Mouse (Mus musculus) heart, adult 10 weeks (tissue): Measurements from ENCODE around the gene 1700029P11Rik. TPM values are rescaled to one million over a fixed set of nuclear protein-coding genes. Genes with fewer than 3 reads are reported as not detected.

Experiments used
- polyA plus RNA-seq: library from polyadenylated mRNA; stranded (reverse); fragments of 350-450 nt; fragmentation: Illumina TruSeq; extraction: RNeasy Lipid Tissue Mini Kit (QIAGEN cat#74804); gene quantifications from one replicate; pipeline ENCODE4 v1.2.3, GENCODE M21; 2014; ENCODE audit warnings: low read depth, low replicate concordance

Gene 1700029P11Rik
- not detected for polyA plus RNA-seq

GRCm38 (mm10) chr15:81980321-81980720, at the start of gene 1700029P11Rik:
Gene 1700029P11Rik (plus strand): TSS chr15:81980540.

GRCm38 (mm10) chr15:81936679-81937078, 43.7 kb upstream of the 1700029P11Rik start, which contains the start of gene Csdc2:
Gene Csdc2 (plus strand): TSS chr15:81936759.

GRCm38 (mm10) chr15:81960171-81961077, 19.9 kb upstream of the 1700029P11Rik start, which contains the start of gene Pmm1:
Gene Pmm1 (minus strand): TSS chr15:81960930.

GRCm38 (mm10) chr15:81987646-81988045, 7.3 kb downstream of the 1700029P11Rik start, which contains the start of gene Xrcc6:
Gene Xrcc6 (plus strand): TSS chr15:81987835.

Other genes with a start within 250 kb of the 1700029P11Rik start
- gene Zc3h7b, start 235.5 kb upstream of the 1700029P11Rik start, polyA plus RNA-seq = 45.5 TPM
- 20.9 TPM for gene Rangap1, start 235.0 kb upstream of the 1700029P11Rik start, polyA plus RNA-seq
- gene Tef, start 178.1 kb upstream of the 1700029P11Rik start, polyA plus RNA-seq = 84.7 TPM
- gene Tob2, start 121.7 kb upstream of the 1700029P11Rik start, polyA plus RNA-seq = 36.4 TPM
- gene Phf5a, start 108.6 kb upstream of the 1700029P11Rik start, polyA plus RNA-seq = 40.3 TPM
- 2,087 TPM for gene Aco2, start 108.2 kb upstream of the 1700029P11Rik start, polyA plus RNA-seq
- gene Polr3h, start 54.3 kb upstream of the 1700029P11Rik start, polyA plus RNA-seq = 11.3 TPM
- gene Csdc2, start 43.8 kb upstream of the 1700029P11Rik start, polyA plus RNA-seq = 91.9 TPM
- 34.2 TPM for gene Pmm1, start 19.6 kb upstream of the 1700029P11Rik start, polyA plus RNA-seq
- 34.2 TPM for gene Xrcc6, start 7.3 kb downstream of the 1700029P11Rik start, polyA plus RNA-seq
- 18.6 TPM for gene Desi1, start 53.3 kb downstream of the 1700029P11Rik start, polyA plus RNA-seq
- gene Snu13, start 67.1 kb downstream of the 1700029P11Rik start, polyA plus RNA-seq = 85.5 TPM
- gene 4930407I10Rik, start 78.6 kb downstream of the 1700029P11Rik start, polyA plus RNA-seq = not detected
- not detected for gene Mei1, start 89.5 kb downstream of the 1700029P11Rik start, polyA plus RNA-seq
- 9.0 TPM for gene Ccdc134, start 147.4 kb downstream of the 1700029P11Rik start, polyA plus RNA-seq
- gene Srebf2, start 166.6 kb downstream of the 1700029P11Rik start, polyA plus RNA-seq = 23.7 TPM
- not detected for gene Shisa8, start 232.3 kb downstream of the 1700029P11Rik start, polyA plus RNA-seq
- gene Tnfrsf13c, start 243.8 kb downstream of the 1700029P11Rik start, polyA plus RNA-seq = not detected